Mouse (Mus musculus): Measurements from ENCODE around the gene Rec114. TPM values are rescaled to one million over a fixed set of nuclear protein-coding genes. Genes with fewer than 3 reads are reported as not detected.

The Rec114 gene
- total and polyA plus RNA-seq, 3 experiments, result 1.8 to 13.6 (median 2.5) TPM

GRCm38 (mm10) chr9:58718964-58719363 is 24.8 kb downstream of the Rec114 start:
- no peak overlapping the region for H3K9ac ChIP-seq (ENCODE audit: low read depth, low read length)
- H3K79me2 ChIP-seq (replicated peaks; ENCODE audit: control insufficient read depth, insufficient read depth, low read length), result no peaks in the 10 kb centered on the region
- intact Hi-C loops (cut with DNase I), result no loop called here
- no peak for DNase-seq
- WGBS, result 40% methylated on average over 3 of the region's 3 CpGs
- H3K27me3 ChIP-seq (ENCODE audit: control insufficient read depth, insufficient read depth, low read length), result no peaks in the 10 kb centered on the region
- TF ChIP-seq POLR2A (IDR thresholded peaks at IDR 0.05; ENCODE audit: insufficient read depth, low read depth, low read length) (no peak), CTCF (IDR thresholded peaks at IDR 0.05) (no peak), EP300 (IDR thresholded peaks at IDR 0.05; ENCODE audit: insufficient read depth, low read depth, low read length) (no peak)
- no peak overlapping the region for H3K4me3 ChIP-seq
- H3K27ac ChIP-seq, result no peak overlapping the region
- H3K4me1 ChIP-seq (ENCODE audit: control insufficient read depth, insufficient read depth, low read length), result no peaks in the 10 kb centered on the region
- no peaks in the 10 kb centered on the region for H3K36me3 ChIP-seq (ENCODE audit: control insufficient read depth, insufficient read depth, low read length)

- TF ChIP-seq EP300 (IDR thresholded peaks at IDR 0.05; ENCODE audit: insufficient read depth, low read depth, low read length), result no peak
- no peak for TF ChIP-seq POLR2A (IDR thresholded peaks at IDR 0.05; ENCODE audit: insufficient read depth, low read depth, low read length)
- no peak for TF ChIP-seq CTCF (IDR thresholded peaks at IDR 0.05)
- H3K27ac ChIP-seq, result no peak overlapping the region
- 35% methylated on average over 2 of the region's 2 CpGs for WGBS
- no peaks in the 10 kb centered on the region for H3K4me1 ChIP-seq (ENCODE audit: control insufficient read depth, insufficient read depth, low read length)
- H3K36me3 ChIP-seq (ENCODE audit: control insufficient read depth, insufficient read depth, low read length), result no peaks in the 10 kb centered on the region
- no peak for DNase-seq
- no peak overlapping the region for H3K9ac ChIP-seq (ENCODE audit: low read depth, low read length)
- H3K79me2 ChIP-seq (replicated peaks; ENCODE audit: control insufficient read depth, insufficient read depth, low read length), result no peaks in the 10 kb centered on the region
- no peaks in the 10 kb centered on the region for H3K27me3 ChIP-seq (ENCODE audit: control insufficient read depth, insufficient read depth, low read length)
- intact Hi-C loops (cut with DNase I), result no loop called here
- H3K4me3 ChIP-seq, result no peak overlapping the region
These were observed 26.9 kb downstream of the Rec114 start for GRCm38 (mm10) chr9:58716886-58717285.

GRCm38 (mm10) chr9:58710642-58711041 is 33.1 kb downstream of the Rec114 start:
- WGBS, result 73% methylated on average over 7 of the region's 7 CpGs
- no peaks in the 10 kb centered on the region for H3K36me3 ChIP-seq (ENCODE audit: control insufficient read depth, insufficient read depth, low read length)
- no peak overlapping the region for H3K27ac ChIP-seq
- no peaks in the 10 kb centered on the region for H3K79me2 ChIP-seq (replicated peaks; ENCODE audit: control insufficient read depth, insufficient read depth, low read length)
- DNase-seq, result no peak
- intact Hi-C loops (cut with DNase I), result loop anchor here (1.0 kb wide), 1 partner anchor 164 kb away; no protein-coding TSS in a partner anchor
- H3K27me3 ChIP-seq (ENCODE audit: control insufficient read depth, insufficient read depth, low read length), result no peaks in the 10 kb centered on the region
- no peak overlapping the region for H3K4me3 ChIP-seq
- H3K9ac ChIP-seq (ENCODE audit: low read depth, low read length), result no peak overlapping the region
- TF ChIP-seq EP300 (IDR thresholded peaks at IDR 0.05; ENCODE audit: insufficient read depth, low read depth, low read length), result no peak
- no peak for TF ChIP-seq CTCF (IDR thresholded peaks at IDR 0.05)
- TF ChIP-seq POLR2A (IDR thresholded peaks at IDR 0.05; ENCODE audit: insufficient read depth, low read depth, low read length), result no peak
- H3K4me1 ChIP-seq (ENCODE audit: control insufficient read depth, insufficient read depth, low read length), result no peaks in the 10 kb centered on the region

- H3K36me3 ChIP-seq (ENCODE audit: control insufficient read depth, insufficient read depth, low read length), result no peaks in the 10 kb centered on the region
- no peaks in the 10 kb centered on the region for H3K4me1 ChIP-seq (ENCODE audit: control insufficient read depth, insufficient read depth, low read length)
- DNase-seq, result peak; percentile 27 to 41
- no peaks in the 10 kb centered on the region for H3K79me2 ChIP-seq (replicated peaks; ENCODE audit: control insufficient read depth, insufficient read depth, low read length)
- peak; percentile 83 for TF ChIP-seq CTCF (IDR thresholded peaks at IDR 0.05)
- no peak for TF ChIP-seq EP300 (IDR thresholded peaks at IDR 0.05; ENCODE audit: insufficient read depth, low read depth, low read length)
- no peak for TF ChIP-seq POLR2A (IDR thresholded peaks at IDR 0.05; ENCODE audit: insufficient read depth, low read depth, low read length)
- no peak overlapping the region for H3K4me3 ChIP-seq
- no peak overlapping the region for H3K27ac ChIP-seq
- WGBS, result 8% methylated on average over 2 of the region's 2 CpGs
- H3K9ac ChIP-seq (ENCODE audit: low read depth, low read length), result no peak overlapping the region
- H3K27me3 ChIP-seq (ENCODE audit: control insufficient read depth, insufficient read depth, low read length), result no peaks in the 10 kb centered on the region
- intact Hi-C loops (cut with DNase I), result loop anchor here (1.0 kb wide), 1 partner anchor 164 kb away; no protein-coding TSS in a partner anchor
These were observed 33.8 kb downstream of the Rec114 start for GRCm38 (mm10) chr9:58709939-58710338.

GRCm38 (mm10) chr9:58707796-58708195 is 36.0 kb downstream of the Rec114 start:
- no peak for DNase-seq
- intact Hi-C loops (cut with DNase I), result no loop called here

GRCm38 (mm10) chr9:58706024-58706423 is 37.7 kb downstream of the Rec114 start:
- DNase-seq, result no peak
- Histone ChIP-seq H3K36me3 (ENCODE audit: control insufficient read depth, insufficient read depth, low read length) (no peaks in the 10 kb centered on the region), H3K4me3 (no peak overlapping the region), H3K4me1 (ENCODE audit: control insufficient read depth, insufficient read depth, low read length) (no peaks in the 10 kb centered on the region), H3K27me3 (ENCODE audit: control insufficient read depth, insufficient read depth, low read length) (peaks cover under 1% of the 10 kb centered on the region; the same call in 1 of the 2 replicates), H3K9ac (ENCODE audit: low read depth, low read length) (no peak overlapping the region), H3K27ac (no peak overlapping the region), H3K79me2 (replicated peaks; ENCODE audit: control insufficient read depth, insufficient read depth, low read length) (no peaks in the 10 kb centered on the region)
- intact Hi-C loops (cut with DNase I), result no loop called here
- TF ChIP-seq EP300 (IDR thresholded peaks at IDR 0.05; ENCODE audit: insufficient read depth, low read depth, low read length), result no peak
- TF ChIP-seq POLR2A (IDR thresholded peaks at IDR 0.05; ENCODE audit: insufficient read depth, low read depth, low read length), result no peak
- no peak for TF ChIP-seq CTCF (IDR thresholded peaks at IDR 0.05)
- 71% methylated on average over 7 of the region's 7 CpGs for WGBS

More at GRCm38 (mm10) chr9:58707796-58708195, 36.0 kb downstream of the Rec114 start:
- H3K27me3 ChIP-seq (ENCODE audit: control insufficient read depth, insufficient read depth, low read length), result no peaks in the 10 kb centered on the region
- 74% methylated on average over 11 of the region's 11 CpGs for WGBS
- no peak overlapping the region for H3K9ac ChIP-seq (ENCODE audit: low read depth, low read length)
- TF ChIP-seq EP300 (IDR thresholded peaks at IDR 0.05; ENCODE audit: insufficient read depth, low read depth, low read length), result no peak
- no peak for TF ChIP-seq CTCF (IDR thresholded peaks at IDR 0.05)
- no peak for TF ChIP-seq POLR2A (IDR thresholded peaks at IDR 0.05; ENCODE audit: insufficient read depth, low read depth, low read length)
- no peak overlapping the region for H3K27ac ChIP-seq
- H3K4me1 ChIP-seq (ENCODE audit: control insufficient read depth, insufficient read depth, low read length), result no peaks in the 10 kb centered on the region
- H3K4me3 ChIP-seq, result no peak overlapping the region
- no peaks in the 10 kb centered on the region for H3K36me3 ChIP-seq (ENCODE audit: control insufficient read depth, insufficient read depth, low read length)
- H3K79me2 ChIP-seq (replicated peaks; ENCODE audit: control insufficient read depth, insufficient read depth, low read length), result no peaks in the 10 kb centered on the region

Data from heart, adult 2 months (tissue).